Mouse (Mus musculus) gastrocnemius, adult 18-20 months (tissue): ENCODE data around the gene Ap1g2. TPM values are rescaled to one million over a fixed set of nuclear protein-coding genes. Genes with fewer than 3 reads are reported as not detected.

Experiments
- DNase-seq: peaks from one replicate; pipeline ENCODE4 v3.0.0; 2021; ENCODE audit warnings: low spot score
- total RNA-seq, 2 experiments: library from RNA; stranded (reverse); gene quantifications; 2 replicates each; pipeline ENCODE4 v1.2.3; 2021

The Ap1g2 gene
- total RNA-seq, 2 experiments from 2014 or later, result 4.2 to 4.9 TPM

- no peak for DNase-seq
Measured at GRCm38 (mm10) chr14:55089199-55089947, 17.0 kb downstream of the Ap1g2 start.

GRCm38 (mm10) chr14:55086009-55086514 is 20.3 kb downstream of the Ap1g2 start:
- DNase-seq, result no peak

- no peak for DNase-seq
Measured at GRCm38 (mm10) chr14:55085324-55086008, 20.9 kb downstream of the Ap1g2 start.

GRCm38 (mm10) chr14:55083481-55083880 is 22.9 kb downstream of the Ap1g2 start:
- no peak for DNase-seq

GRCm38 (mm10) chr14:55081105-55081504 is 25.3 kb downstream of the Ap1g2 start:
- DNase-seq, result no peak

- peak; percentile 46 for DNase-seq
Measured at GRCm38 (mm10) chr14:55079214-55079970, 27.0 kb downstream of the Ap1g2 start.

GRCm38 (mm10) chr14:55078366-55078989 is 27.9 kb downstream of the Ap1g2 start:
- no peak for DNase-seq

GRCm38 (mm10) chr14:55077481-55078365 is 28.7 kb downstream of the Ap1g2 start:
- no peak for DNase-seq

- no peak for DNase-seq
Measured at GRCm38 (mm10) chr14:55076956-55077355, 29.4 kb downstream of the Ap1g2 start.

- no peak for DNase-seq
Measured at GRCm38 (mm10) chr14:55076224-55076623, 30.2 kb downstream of the Ap1g2 start.

- DNase-seq, result no peak
Measured at GRCm38 (mm10) chr14:55074416-55074815, 32.0 kb downstream of the Ap1g2 start.

- DNase-seq, result no peak
Measured at GRCm38 (mm10) chr14:55071756-55072155, 34.6 kb downstream of the Ap1g2 start.

GRCm38 (mm10) chr14:55066042-55066441 is 40.4 kb downstream of the Ap1g2 start:
- DNase-seq, result no peak

- no peak for DNase-seq
Measured at GRCm38 (mm10) chr14:55065391-55065790, 41.0 kb downstream of the Ap1g2 start.

- no peak for DNase-seq
Measured at GRCm38 (mm10) chr14:55064481-55065370, 41.7 kb downstream of the Ap1g2 start.

GRCm38 (mm10) chr14:55063581-55064381 is 42.6 kb downstream of the Ap1g2 start:
- no peak for DNase-seq

GRCm38 (mm10) chr14:55063117-55063516 is 43.3 kb downstream of the Ap1g2 start:
- no peak for DNase-seq

GRCm38 (mm10) chr14:55062626-55063025 is 43.8 kb downstream of the Ap1g2 start:
- no peak for DNase-seq

GRCm38 (mm10) chr14:55061845-55062244 is 44.5 kb downstream of the Ap1g2 start:
- DNase-seq, result no peak
